Mouse (Mus musculus): ENCODE measurements around the gene Apmap.

- no peak for TF ChIP-seq CTCF (IDR thresholded peaks at IDR 0.05; ENCODE audit: low read depth, low read length)
- no peak for TF ChIP-seq POLR2A (IDR thresholded peaks at IDR 0.05; ENCODE audit: borderline replicate concordance, low read depth, low read length)
Measured at GRCm38 (mm10) chr2:150576256-150576655, 32.1 kb downstream of the Apmap start.

Data from bone marrow macrophage, adult 2 months (primary cell).